Comparison of ENCODE assay signal across 15 mouse cellular contexts in the genomic region with DNA sequence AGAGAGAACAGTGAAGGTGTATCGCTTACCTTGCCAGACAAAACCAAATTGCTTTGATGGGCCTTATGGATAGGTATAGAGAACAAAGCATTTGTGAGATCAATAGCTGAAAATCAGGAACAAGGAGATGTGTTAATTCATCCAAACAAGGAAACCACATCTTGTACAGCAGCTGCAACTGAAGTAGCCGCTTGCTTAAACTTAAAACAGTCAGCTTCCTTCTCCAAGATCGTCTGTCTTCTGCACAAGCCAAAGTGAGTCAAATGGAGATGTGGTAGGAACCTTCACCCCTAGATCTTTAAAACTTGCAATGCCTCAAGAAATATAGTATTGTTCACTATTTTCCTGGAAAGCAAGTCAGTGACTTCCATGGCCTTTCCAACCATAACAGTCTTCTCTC.
"Had no signal": no experiment of that assay in that cellular context is flagged by ENCODE, and none has a peak within 500 bp of the region (broad histone marks: within the 10 kb centered on the region; RNA-seq: fewer than 3 reads in every experiment).

No protein-coding gene starts in this region.

- ATAC-seq: liver, postnatal 0 days; lung, postnatal 0 days; midbrain, embryonic 13.5 days; midbrain, embryonic 15.5 days had no signal

- DNase-seq: liver, postnatal 0 days; lung, adult 2 months; lung, postnatal 14 days; lung, postnatal 36 days; retina, postnatal 1 day; right cerebral cortex, adult 18-20 months; right cerebral cortex, postnatal 25 days; right cerebral cortex, postnatal 4 days; spleen, adult 18-20 months; thymus, adult 18-20 months; thymus, postnatal 14 days; thymus, postnatal 36 days had no signal
